Mouse (Mus musculus): Measurements from ENCODE around the gene C4b. TPM values are rescaled to one million over a fixed set of nuclear protein-coding genes. Genes with fewer than 3 reads are reported as not detected.

Gene C4b
- total and polyA plus RNA-seq, 2 experiments from 2014 or later = 1.1 to 1.9 TPM

- Histone ChIP-seq H3K9ac (replicated peaks; ENCODE audit: low read length) (no peak overlapping the region), H3K27ac (0 out of 2 replicates have a peak overlapping the region, but pooled peaks have one; percentile 51), H3K27me3 (ENCODE audit: insufficient read depth, low read length) (no peaks in the 10 kb centered on the region), H3K4me3 (ENCODE audit: low read length) (no peak overlapping the region), H3K4me2 (ENCODE audit: low read depth, low read length) (no peak overlapping the region), H3K4me1 (ENCODE audit: insufficient read depth, low read length) (no peaks in the 10 kb centered on the region), H3K9me3 (ENCODE audit: low read length) (no peaks in the 10 kb centered on the region), H3K36me3 (ENCODE audit: insufficient read depth, low read length) (no peaks in the 10 kb centered on the region)
- TF ChIP-seq CTCF (IDR thresholded peaks at IDR 0.05; ENCODE audit: low read depth) = no peak
- WGBS = 63% methylated on average over 2 of the region's 2 CpGs
- 0 out of 2 replicates have a peak, but pooled peaks have one; percentile 8 for ATAC-seq
- DNase-seq (ENCODE audit: low spot score) = no peak
Measured at GRCm38 (mm10) chr17:34700671-34701071, 43.0 kb downstream of the C4b start.

GRCm38 (mm10) chr17:34699575-34700408 is 43.9 kb downstream of the C4b start:
- Histone ChIP-seq H3K27me3 (ENCODE audit: insufficient read depth, low read length) (no peaks in the 10 kb centered on the region), H3K4me1 (ENCODE audit: insufficient read depth, low read length) (no peaks in the 10 kb centered on the region), H3K27ac (peak overlapping the region; percentile 51; the same call in 1 of the 2 replicates), H3K9ac (replicated peaks; ENCODE audit: low read length) (no peak overlapping the region), H3K36me3 (ENCODE audit: insufficient read depth, low read length) (no peaks in the 10 kb centered on the region), H3K9me3 (ENCODE audit: low read length) (no peaks in the 10 kb centered on the region), H3K4me3 (ENCODE audit: low read length) (no peak overlapping the region), H3K4me2 (ENCODE audit: low read depth, low read length) (no peak overlapping the region)
- WGBS = 33% methylated on average over 14 of the region's 14 CpGs
- TF ChIP-seq CTCF (IDR thresholded peaks at IDR 0.05; ENCODE audit: low read depth) = no peak
- peak; percentile 52 for DNase-seq (ENCODE audit: low spot score)
- ATAC-seq = peak; percentile 57; the same call in 1 of the 2 replicates

- Histone ChIP-seq H3K27ac (no peak overlapping the region), H3K9ac (replicated peaks; ENCODE audit: low read length) (no peak overlapping the region), H3K36me3 (ENCODE audit: insufficient read depth, low read length) (no peaks in the 10 kb centered on the region), H3K4me3 (ENCODE audit: low read length) (no peak overlapping the region), H3K9me3 (ENCODE audit: low read length) (no peaks in the 10 kb centered on the region), H3K4me1 (ENCODE audit: insufficient read depth, low read length) (0 out of 2 replicates have a peak, but pooled peaks cover 2% of the 10 kb centered on the region), H3K4me2 (ENCODE audit: low read depth, low read length) (no peak overlapping the region), H3K27me3 (ENCODE audit: insufficient read depth, low read length) (no peaks in the 10 kb centered on the region)
- DNase-seq (ENCODE audit: low spot score) = peak; percentile 24
- 53% methylated on average over 7 of the region's 7 CpGs for WGBS
- no peak for ATAC-seq
- TF ChIP-seq CTCF (IDR thresholded peaks at IDR 0.05; ENCODE audit: low read depth) = no peak
Measured at GRCm38 (mm10) chr17:34692906-34693305, 50.8 kb downstream of the C4b start.

- no peak for DNase-seq (ENCODE audit: low spot score)
- H3K9ac ChIP-seq (replicated peaks; ENCODE audit: low read length) = no peak overlapping the region
- no peak for ATAC-seq
- WGBS = 60% methylated on average over 4 of the region's 4 CpGs
- H3K4me1 ChIP-seq (ENCODE audit: insufficient read depth, low read length) = peaks cover 7% of the 10 kb centered on the region; the same call in 1 of the 2 replicates
- H3K27ac ChIP-seq = no peak overlapping the region
- no peaks in the 10 kb centered on the region for H3K36me3 ChIP-seq (ENCODE audit: insufficient read depth, low read length)
- no peaks in the 10 kb centered on the region for H3K9me3 ChIP-seq (ENCODE audit: low read length)
- no peak overlapping the region for H3K4me3 ChIP-seq (ENCODE audit: low read length)
- no peak overlapping the region for H3K4me2 ChIP-seq (ENCODE audit: low read depth, low read length)
- no peak for TF ChIP-seq CTCF (IDR thresholded peaks at IDR 0.05; ENCODE audit: low read depth)
- H3K27me3 ChIP-seq (ENCODE audit: insufficient read depth, low read length) = no peaks in the 10 kb centered on the region
Measured at GRCm38 (mm10) chr17:34690458-34690857, 53.2 kb downstream of the C4b start.

GRCm38 (mm10) chr17:34688889-34689288 is 54.8 kb downstream of the C4b start:
- Histone ChIP-seq H3K9ac (replicated peaks; ENCODE audit: low read length) (no peak overlapping the region), H3K4me2 (ENCODE audit: low read depth, low read length) (no peak overlapping the region), H3K36me3 (ENCODE audit: insufficient read depth, low read length) (no peaks in the 10 kb centered on the region), H3K9me3 (ENCODE audit: low read length) (no peaks in the 10 kb centered on the region), H3K4me1 (ENCODE audit: insufficient read depth, low read length) (peaks cover 14% of the 10 kb centered on the region; the same call in 1 of the 2 replicates), H3K27me3 (ENCODE audit: insufficient read depth, low read length) (no peaks in the 10 kb centered on the region), H3K27ac (no peak overlapping the region), H3K4me3 (ENCODE audit: low read length) (no peak overlapping the region)
- DNase-seq (ENCODE audit: low spot score) (no peak), ATAC-seq (no peak)
- WGBS = 92% methylated on average over 7 of the region's 7 CpGs
- no peak for TF ChIP-seq CTCF (IDR thresholded peaks at IDR 0.05; ENCODE audit: low read depth)

GRCm38 (mm10) chr17:34685120-34686110 is 58.3 kb downstream of the C4b start:
- peak; percentile 64 for ATAC-seq
- TF ChIP-seq CTCF (IDR thresholded peaks at IDR 0.05; ENCODE audit: low read depth) = no peak; the same call in 1 of the 2 replicates
- 72% methylated on average over 28 of the region's 28 CpGs for WGBS
- no peak overlapping the region for H3K27ac ChIP-seq
- no peak overlapping the region for H3K4me2 ChIP-seq (ENCODE audit: low read depth, low read length)
- H3K9ac ChIP-seq (replicated peaks; ENCODE audit: low read length) = no peak overlapping the region
- H3K9me3 ChIP-seq (ENCODE audit: low read length) = no peaks in the 10 kb centered on the region
- no peak overlapping the region for H3K4me3 ChIP-seq (ENCODE audit: low read length)
- H3K4me1 ChIP-seq (ENCODE audit: insufficient read depth, low read length) = peaks cover 12% of the 10 kb centered on the region; the same call in 1 of the 2 replicates
- DNase-seq (ENCODE audit: low spot score) = peak; percentile 87
- H3K36me3 ChIP-seq (ENCODE audit: insufficient read depth, low read length) = no peaks in the 10 kb centered on the region
- H3K27me3 ChIP-seq (ENCODE audit: insufficient read depth, low read length) = no peaks in the 10 kb centered on the region

Data from hindbrain, postnatal 0 days (tissue).